Mouse (Mus musculus): ENCODE data around the gene Cercam. TPM values are rescaled to one million over a fixed set of nuclear protein-coding genes. Genes with fewer than 3 reads are reported as not detected.
"Not testable (repeated sequence)": the region's sequence is repeated elsewhere in the genome, so short reads cannot be mapped to it uniquely, and the experiment has no call there.

Cercam gene
- polyA plus RNA-seq, 1 experiment, result 9.9 TPM

- peak; percentile 64 for DNase-seq
- WGBS, result 2% methylated on average over 61 of the region's 61 CpGs
Measured at GRCm38 (mm10) chr2:29889991-29890833, 21.2 kb downstream of the Cercam start.

GRCm38 (mm10) chr2:29891773-29892172 is 22.8 kb downstream of the Cercam start:
- no peak for DNase-seq
- Histone ChIP-seq H3K27ac (ENCODE audit: control insufficient read depth, insufficient read depth, low read length) (no peak overlapping the region), H3K36me3 (ENCODE audit: control insufficient read depth, insufficient read depth, low read length) (peaks cover 31% of the 10 kb centered on the region), H3K4me3 (ENCODE audit: control insufficient read depth, insufficient read depth, low read length) (no peak overlapping the region), H3K4me1 (replicated peaks; ENCODE audit: control insufficient read depth, insufficient read depth, low read length) (peaks cover 15% of the 10 kb centered on the region), H3K27me3 (ENCODE audit: control insufficient read depth, insufficient read depth, low read length) (no peaks in the 10 kb centered on the region)
- WGBS, result 97% methylated on average over 6 of the region's 6 CpGs
- no peak for TF ChIP-seq POLR2A (IDR thresholded peaks at IDR 0.05; ENCODE audit: control insufficient read depth, extremely low read depth, insufficient read depth, low read length, poor library complexity)
- TF ChIP-seq CTCF (IDR thresholded peaks at IDR 0.05; ENCODE audit: borderline replicate concordance, control insufficient read depth, extremely low read depth, insufficient read depth, low read length, poor library complexity), result no peak

More at GRCm38 (mm10) chr2:29889991-29890833, 21.2 kb downstream of the Cercam start:
- Histone ChIP-seq H3K27me3 (ENCODE audit: control insufficient read depth, insufficient read depth, low read length) (no peaks in the 10 kb centered on the region), H3K27ac (ENCODE audit: control insufficient read depth, insufficient read depth, low read length) (no peak overlapping the region), H3K36me3 (ENCODE audit: control insufficient read depth, insufficient read depth, low read length) (peaks cover 20% of the 10 kb centered on the region), H3K4me3 (ENCODE audit: control insufficient read depth, insufficient read depth, low read length) (peak overlapping the region; percentile 71), H3K4me1 (replicated peaks; ENCODE audit: control insufficient read depth, insufficient read depth, low read length) (peaks cover 15% of the 10 kb centered on the region)
- TF ChIP-seq CTCF (IDR thresholded peaks at IDR 0.05; ENCODE audit: borderline replicate concordance, control insufficient read depth, extremely low read depth, insufficient read depth, low read length, poor library complexity) (peak; percentile 23; the same call in 1 of the 2 replicates), POLR2A (IDR thresholded peaks at IDR 0.05; ENCODE audit: control insufficient read depth, extremely low read depth, insufficient read depth, low read length, poor library complexity) (no peak; the same call in 1 of the 2 replicates)

- TF ChIP-seq POLR2A (IDR thresholded peaks at IDR 0.05; ENCODE audit: control insufficient read depth, extremely low read depth, insufficient read depth, low read length, poor library complexity) (no peak), CTCF (IDR thresholded peaks at IDR 0.05; ENCODE audit: borderline replicate concordance, control insufficient read depth, extremely low read depth, insufficient read depth, low read length, poor library complexity) (no peak)
- WGBS, result 100% methylated on average over 1 of the region's 1 CpGs
- no peak for DNase-seq
- no peaks in the 10 kb centered on the region for H3K27me3 ChIP-seq (ENCODE audit: control insufficient read depth, insufficient read depth, low read length)
- no peaks in the 10 kb centered on the region for H3K4me1 ChIP-seq (replicated peaks; ENCODE audit: control insufficient read depth, insufficient read depth, low read length)
- peaks cover 62% of the 10 kb centered on the region for H3K36me3 ChIP-seq (ENCODE audit: control insufficient read depth, insufficient read depth, low read length)
- H3K4me3 ChIP-seq (ENCODE audit: control insufficient read depth, insufficient read depth, low read length), result no peak overlapping the region
- no peak overlapping the region for H3K27ac ChIP-seq (ENCODE audit: control insufficient read depth, insufficient read depth, low read length)
Measured at GRCm38 (mm10) chr2:29896071-29896470, 27.1 kb downstream of the Cercam start.

GRCm38 (mm10) chr2:29897366-29897765 is 28.4 kb downstream of the Cercam start:
- DNase-seq, result no peak
- Histone ChIP-seq H3K27me3 (ENCODE audit: control insufficient read depth, insufficient read depth, low read length) (no peaks in the 10 kb centered on the region), H3K36me3 (ENCODE audit: control insufficient read depth, insufficient read depth, low read length) (peaks cover 74% of the 10 kb centered on the region), H3K4me1 (replicated peaks; ENCODE audit: control insufficient read depth, insufficient read depth, low read length) (no peaks in the 10 kb centered on the region), H3K4me3 (ENCODE audit: control insufficient read depth, insufficient read depth, low read length) (no peak overlapping the region), H3K27ac (ENCODE audit: control insufficient read depth, insufficient read depth, low read length) (no peak overlapping the region)
- 94% methylated on average over 2 of the region's 2 CpGs for WGBS
- TF ChIP-seq CTCF (IDR thresholded peaks at IDR 0.05; ENCODE audit: borderline replicate concordance, control insufficient read depth, extremely low read depth, insufficient read depth, low read length, poor library complexity) (no peak), POLR2A (IDR thresholded peaks at IDR 0.05; ENCODE audit: control insufficient read depth, extremely low read depth, insufficient read depth, low read length, poor library complexity) (no peak)

- Histone ChIP-seq H3K27me3 (ENCODE audit: control insufficient read depth, insufficient read depth, low read length) (no peaks in the 10 kb centered on the region), H3K4me3 (ENCODE audit: control insufficient read depth, insufficient read depth, low read length) (no peak overlapping the region), H3K36me3 (ENCODE audit: control insufficient read depth, insufficient read depth, low read length) (peaks cover 76% of the 10 kb centered on the region), H3K27ac (ENCODE audit: control insufficient read depth, insufficient read depth, low read length) (no peak overlapping the region), H3K4me1 (replicated peaks; ENCODE audit: control insufficient read depth, insufficient read depth, low read length) (no peaks in the 10 kb centered on the region)
- TF ChIP-seq POLR2A (IDR thresholded peaks at IDR 0.05; ENCODE audit: control insufficient read depth, extremely low read depth, insufficient read depth, low read length, poor library complexity) (no peak), CTCF (IDR thresholded peaks at IDR 0.05; ENCODE audit: borderline replicate concordance, control insufficient read depth, extremely low read depth, insufficient read depth, low read length, poor library complexity) (no peak)
- no peak for DNase-seq
- WGBS, result 100% methylated on average over 1 of the region's 1 CpGs
Measured at GRCm38 (mm10) chr2:29898081-29898480, 29.1 kb downstream of the Cercam start.

GRCm38 (mm10) chr2:29902194-29902593 is 33.2 kb downstream of the Cercam start:
- Histone ChIP-seq H3K36me3 (ENCODE audit: control insufficient read depth, insufficient read depth, low read length) (peaks cover 78% of the 10 kb centered on the region), H3K27me3 (ENCODE audit: control insufficient read depth, insufficient read depth, low read length) (no peaks in the 10 kb centered on the region), H3K27ac (ENCODE audit: control insufficient read depth, insufficient read depth, low read length) (no peak overlapping the region), H3K4me1 (replicated peaks; ENCODE audit: control insufficient read depth, insufficient read depth, low read length) (no peaks in the 10 kb centered on the region), H3K4me3 (ENCODE audit: control insufficient read depth, insufficient read depth, low read length) (no peak overlapping the region)
- WGBS, result 95% methylated on average over 10 of the region's 10 CpGs
- TF ChIP-seq CTCF (IDR thresholded peaks at IDR 0.05; ENCODE audit: borderline replicate concordance, control insufficient read depth, extremely low read depth, insufficient read depth, low read length, poor library complexity), result no peak
- no peak for TF ChIP-seq POLR2A (IDR thresholded peaks at IDR 0.05; ENCODE audit: control insufficient read depth, extremely low read depth, insufficient read depth, low read length, poor library complexity)
- DNase-seq, result no peak

GRCm38 (mm10) chr2:29908171-29908570 is 39.2 kb downstream of the Cercam start:
- peaks cover 40% of the 10 kb centered on the region for H3K36me3 ChIP-seq (ENCODE audit: control insufficient read depth, insufficient read depth, low read length)
- H3K27me3 ChIP-seq (ENCODE audit: control insufficient read depth, insufficient read depth, low read length); H3K27ac ChIP-seq (ENCODE audit: control insufficient read depth, insufficient read depth, low read length); DNase-seq; H3K4me1 ChIP-seq (replicated peaks; ENCODE audit: control insufficient read depth, insufficient read depth, low read length); H3K4me3 ChIP-seq (ENCODE audit: control insufficient read depth, insufficient read depth, low read length): not testable (repeated sequence)
- WGBS, result 92% methylated on average over 2 of the region's 2 CpGs
